Mouse (Mus musculus) hindbrain, embryonic 13.5 days (tissue): Measurements from ENCODE around the gene Olfr1198. TPM values are rescaled to one million over a fixed set of nuclear protein-coding genes. Genes with fewer than 3 reads are reported as not detected.

Experiments
- ATAC-seq: fragments of 200-750 bp; cut with Nextera tagmentation; 2 replicates; pipeline ENCODE4 v1.8.0; 2017; ENCODE audit warnings: moderate TSS enrichment; ENCODE audit not compliant: low FRiP score
- H3K27ac ChIP-seq: fragments of 300-500 bp; sonication (generic); 2 replicates; pipeline ENCODE4 v1.5.1; 2015; ENCODE audit warnings: inconsistent platforms, mild to moderate bottlenecking, moderate library complexity
- H3K27me3 ChIP-seq: fragments of 300-500 bp; sonication (generic); 2 replicates; pipeline ENCODE4 v1.6.1; 2015; ENCODE audit warnings: mild to moderate bottlenecking, inconsistent platforms
- H3K36me3 ChIP-seq: fragments of 300-500 bp; sonication (generic); 2 replicates; pipeline ENCODE4 v1.6.1; 2015; ENCODE audit warnings: mild to moderate bottlenecking, inconsistent platforms
- H3K4me1 ChIP-seq: fragments of 300-500 bp; sonication (generic); replicated peaks from 2 replicates; pipeline ENCODE4 v1.6.1; 2015; ENCODE audit warnings: inconsistent platforms
- H3K4me2 ChIP-seq: fragments of 300-500 bp; sonication (generic); 2 replicates; pipeline ENCODE4 v1.6.1; 2015; ENCODE audit warnings: inconsistent platforms, mild to moderate bottlenecking, moderate library complexity
- H3K4me3 ChIP-seq: fragments of 300-500 bp; sonication (generic); 2 replicates; pipeline ENCODE4 v1.5.1; 2015; ENCODE audit warnings: mild to moderate bottlenecking, inconsistent platforms
- H3K9ac ChIP-seq: fragments of 300-500 bp; sonication (generic); 2 replicates; pipeline ENCODE4 v1.6.1; 2015; ENCODE audit warnings: mild to moderate bottlenecking, inconsistent platforms
- H3K9me3 ChIP-seq: fragments of 300-500 bp; sonication (generic); 2 replicates; pipeline ENCODE4 v1.6.1; 2016; ENCODE audit warnings: inconsistent platforms
- WGBS: fragments of 180-500 bp; shearing (Covaris S2); methylation state at CpG from one replicate; pipeline ENCODE4 v1.1.7; 2015; 5-methylcytosine and 5-hydroxymethylcytosine counted together
- polyA plus RNA-seq: library from polyadenylated mRNA; unstranded; fragments of >200 nt; fragmentation: Nextera tagmentation; extraction: Ambion mirVana; gene quantifications from 2 replicates; pipeline ENCODE4 v1.2.1, GENCODE M21; 2015

Olfr1198 gene
- not detected in 2 replicates for polyA plus RNA-seq

DNA sequence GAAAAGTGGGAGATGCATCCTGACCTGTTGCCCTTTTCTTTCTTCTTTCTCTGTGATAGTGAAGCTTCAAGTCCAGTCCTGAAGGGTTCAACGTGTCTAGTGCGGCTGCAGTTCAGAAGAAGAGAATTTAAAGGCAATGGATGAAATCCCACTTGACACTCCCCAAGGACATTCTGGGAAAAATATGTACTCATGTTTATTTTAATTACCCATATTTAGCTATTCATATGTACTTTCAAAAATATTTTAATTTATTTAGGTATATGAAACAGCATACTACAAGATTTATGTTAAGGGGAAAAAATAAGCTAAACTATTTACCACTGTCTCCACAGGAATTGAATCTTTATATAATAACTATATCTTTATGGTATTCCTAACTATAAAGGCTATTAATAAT lies at the start of gene Olfr1198:
Olfr1198 (minus strand) TSS at position 101 of the 400 bp plus-strand sequence.
- no peak within 1 kb of the TSS for H3K9ac ChIP-seq
- no peaks in the 10 kb centered on the region for H3K27me3 ChIP-seq
- H3K4me1 ChIP-seq, result no peaks in the 10 kb centered on the region
- no peaks in the 10 kb centered on the region for H3K36me3 ChIP-seq
- ATAC-seq, result no peak
- H3K4me3 ChIP-seq, result no peak within 1 kb of the TSS
- H3K27ac ChIP-seq, result no peak within 1 kb of the TSS
- 84% methylated on average over 2 of the region's 2 CpGs for WGBS
- H3K4me2 ChIP-seq, result no peak within 1 kb of the TSS
- no peaks in the 10 kb centered on the region for H3K9me3 ChIP-seq

- 91% methylated on average over 6 of the region's 6 CpGs for WGBS
- H3K27me3 ChIP-seq, result no peaks in the 10 kb centered on the region
Observed at GRCm38 (mm10) chr2:88792736-88793135, 41.6 kb upstream of the Olfr1198 start, which contains the start of gene Olfr1201. TSS of gene Olfr1201 (plus strand) at chr2:88793036.

GRCm38 (mm10) chr2:88770388-88770787 lies 19.2 kb upstream of the Olfr1198 start, which contains the start of gene Olfr1200:
TSS of gene Olfr1200 (minus strand) at chr2:88770488.
- Histone ChIP-seq H3K27me3 (no peaks in the 10 kb centered on the region), H3K4me3 (no peak within 1 kb of the TSS), H3K9ac (no peak within 1 kb of the TSS), H3K9me3 (no peaks in the 10 kb centered on the region), H3K36me3 (no peaks in the 10 kb centered on the region), H3K4me2 (no peak within 1 kb of the TSS), H3K4me1 (no peaks in the 10 kb centered on the region), H3K27ac (no peak within 1 kb of the TSS)
- 88% methylated on average over 2 of the region's 2 CpGs for WGBS
- no peak for ATAC-seq

More at GRCm38 (mm10) chr2:88792736-88793135, 41.6 kb upstream of the Olfr1198 start, which contains the start of gene Olfr1201:
- Histone ChIP-seq H3K9ac (no peak within 1 kb of the TSS), H3K36me3 (no peaks in the 10 kb centered on the region), H3K4me2 (no peak within 1 kb of the TSS), H3K4me3 (no peak within 1 kb of the TSS), H3K4me1 (no peaks in the 10 kb centered on the region), H3K9me3 (no peaks in the 10 kb centered on the region), H3K27ac (no peak within 1 kb of the TSS)
- no peak for ATAC-seq

GRCm38 (mm10) chr2:88760369-88760768 lies 9.2 kb upstream of the Olfr1198 start, which contains the start of gene Olfr1199:
TSS of gene Olfr1199 (minus strand) at chr2:88760469.
- Histone ChIP-seq H3K36me3 (no peaks in the 10 kb centered on the region), H3K4me2 (no peak within 1 kb of the TSS), H3K9ac (no peak within 1 kb of the TSS), H3K27ac (no peak within 1 kb of the TSS), H3K27me3 (no peaks in the 10 kb centered on the region), H3K4me1 (no peaks in the 10 kb centered on the region), H3K4me3 (no peak within 1 kb of the TSS), H3K9me3 (no peaks in the 10 kb centered on the region)
- WGBS, result 92% methylated on average over 2 of the region's 2 CpGs
- ATAC-seq, result no peak

- H3K4me1 ChIP-seq, result no peaks in the 10 kb centered on the region
- H3K36me3 ChIP-seq, result no peaks in the 10 kb centered on the region
- H3K4me3 ChIP-seq, result no peak overlapping the region
- no peak for ATAC-seq
- H3K4me2 ChIP-seq, result no peak overlapping the region
- no peaks in the 10 kb centered on the region for H3K27me3 ChIP-seq
- H3K9ac ChIP-seq, result no peak overlapping the region
- no peak overlapping the region for H3K27ac ChIP-seq
- WGBS, result 71% methylated on average over 3 of the region's 3 CpGs
- H3K9me3 ChIP-seq, result no peaks in the 10 kb centered on the region
Observed at GRCm38 (mm10) chr2:88743379-88743778, 7.8 kb downstream of the Olfr1198 start.

DNA sequence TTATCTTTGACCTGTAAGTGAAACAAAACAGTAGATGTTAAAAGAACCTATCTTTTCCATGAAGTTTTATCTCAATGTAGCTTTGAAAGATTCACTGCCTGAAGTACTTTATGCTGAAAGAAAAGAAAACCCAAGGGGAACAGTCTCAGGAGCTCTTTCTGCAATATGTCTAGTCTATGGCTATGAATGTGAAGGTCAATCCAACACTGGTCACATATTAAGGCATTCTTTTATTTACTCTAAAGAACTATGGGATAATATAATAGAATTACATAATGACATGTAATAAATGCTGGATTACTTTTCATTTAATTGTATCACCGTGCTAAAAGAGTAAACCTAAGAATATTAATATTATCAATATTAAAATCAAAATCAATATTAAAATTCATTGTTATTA lies 18.9 kb downstream of the Olfr1198 start, which contains the start of gene Olfr1197:
Olfr1197 (minus strand) TSS at position 101 of the 400 bp plus-strand sequence.
- Histone ChIP-seq H3K4me1 (no peaks in the 10 kb centered on the region), H3K27ac (no peak within 1 kb of the TSS), H3K9me3 (no peaks in the 10 kb centered on the region), H3K4me3 (no peak within 1 kb of the TSS), H3K4me2 (no peak within 1 kb of the TSS), H3K27me3 (no peaks in the 10 kb centered on the region), H3K36me3 (no peaks in the 10 kb centered on the region), H3K9ac (no peak within 1 kb of the TSS)
- no peak for ATAC-seq
- 81% methylated on average over 1 of the region's 1 CpGs for WGBS

DNA sequence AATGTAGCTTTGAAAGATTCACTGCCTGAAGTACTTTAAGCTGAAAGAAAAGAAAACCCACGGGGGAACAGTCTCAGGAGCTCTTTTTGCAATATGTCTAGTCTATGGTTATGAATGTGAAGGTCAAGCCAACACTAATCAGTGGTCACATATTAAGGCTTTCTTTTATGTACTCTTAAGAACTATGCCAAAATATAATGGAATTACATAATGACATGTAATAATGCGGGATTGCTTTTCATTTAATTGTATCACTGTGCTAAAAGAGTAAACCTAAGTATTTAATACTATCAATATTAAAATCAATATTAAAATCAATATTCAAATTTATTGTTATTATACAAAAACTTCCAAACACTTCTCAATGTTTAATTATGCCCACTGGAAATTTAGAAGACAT lies 46.7 kb downstream of the Olfr1198 start, which contains the start of gene Olfr1196:
Olfr1196 (minus strand) TSS at position 101 of the 400 bp plus-strand sequence.
- Histone ChIP-seq H3K4me2 (no peak within 1 kb of the TSS), H3K9ac (no peak within 1 kb of the TSS), H3K27ac (no peak within 1 kb of the TSS), H3K36me3 (no peaks in the 10 kb centered on the region), H3K4me1 (no peaks in the 10 kb centered on the region), H3K4me3 (no peak within 1 kb of the TSS), H3K27me3 (no peaks in the 10 kb centered on the region), H3K9me3 (no peaks in the 10 kb centered on the region)
- no peak for ATAC-seq
- 94% methylated on average over 2 of the region's 2 CpGs for WGBS

Other genes starting within 250 kb of the Olfr1198 start
- gene Olfr1186, start 232.8 kb downstream of the Olfr1198 start, polyA plus RNA-seq, result not detected in 2 replicates
- gene Olfr1188, start 194.4 kb downstream of the Olfr1198 start, polyA plus RNA-seq, result not detected in 2 replicates
- not detected in 2 replicates for gene Olfr1189, start 164.9 kb downstream of the Olfr1198 start, polyA plus RNA-seq
- gene Olfr1191-ps1, start 110.8 kb downstream of the Olfr1198 start, polyA plus RNA-seq, result not detected in 2 replicates
- not detected in 2 replicates for gene Olfr1192-ps1, start 102.9 kb downstream of the Olfr1198 start, polyA plus RNA-seq
- gene Olfr1193, start 75.7 kb downstream of the Olfr1198 start, polyA plus RNA-seq, result not detected in 2 replicates
- not detected in 2 replicates for gene Olfr1195, start 62.2 kb downstream of the Olfr1198 start, polyA plus RNA-seq
- gene Olfr1196, start 46.8 kb downstream of the Olfr1198 start, polyA plus RNA-seq, result not detected in 2 replicates
- gene Olfr1197, start 19.0 kb downstream of the Olfr1198 start, polyA plus RNA-seq, result not detected in 2 replicates
- gene Olfr1199, start 9.1 kb upstream of the Olfr1198 start, polyA plus RNA-seq, result not detected in 2 replicates
- gene Olfr1200, start 19.1 kb upstream of the Olfr1198 start, polyA plus RNA-seq, result not detected in 2 replicates
- gene Olfr1201, start 41.7 kb upstream of the Olfr1198 start, polyA plus RNA-seq, result not detected in 2 replicates
- gene Olfr1202, start 63.1 kb upstream of the Olfr1198 start, polyA plus RNA-seq, result not detected in 2 replicates
- not detected in 2 replicates for gene Olfr1205, start 78.4 kb upstream of the Olfr1198 start, polyA plus RNA-seq
- gene Olfr1204, start 97.9 kb upstream of the Olfr1198 start, polyA plus RNA-seq, result not detected in 2 replicates
- not detected in 2 replicates for gene Olfr1206, start 111.9 kb upstream of the Olfr1198 start, polyA plus RNA-seq
- not detected in 2 replicates for gene Olfr1208, start 150.9 kb upstream of the Olfr1198 start, polyA plus RNA-seq
- not detected in 2 replicates for gene Olfr1209, start 163.8 kb upstream of the Olfr1198 start, polyA plus RNA-seq
- not detected in 2 replicates for gene Olfr1211, start 186.7 kb upstream of the Olfr1198 start, polyA plus RNA-seq
- not detected in 2 replicates for gene Olfr1212, start 202.6 kb upstream of the Olfr1198 start, polyA plus RNA-seq
- not detected in 2 replicates for gene Gm13762, start 228.9 kb upstream of the Olfr1198 start, polyA plus RNA-seq
- not detected in 2 replicates for gene Olfr1214, start 241.3 kb upstream of the Olfr1198 start, polyA plus RNA-seq